ENCODE assay signal across 12 mouse cellular contexts in genomic region chr1:105440296-105440695, GRCm38 (mm10).
"Had no signal": no experiment of that assay in that cellular context is flagged by ENCODE, and none has a peak within 500 bp of the region (broad histone marks: within the 10 kb centered on the region; RNA-seq: fewer than 3 reads in every experiment).

No protein-coding gene starts in this region.

- ATAC-seq: lung, postnatal 0 days had no signal

- H3K4me3 ChIP-seq: layer of hippocampus, adult 2 months; limb, embryonic 10.5 days; liver, embryonic 15.5 days had no signal

- DNase-seq: kidney, adult 11 months; kidney, adult 9 months; kidney, postnatal 4 days; lung, adult 2 months; lung, postnatal 36 days had no signal

- H3K9ac ChIP-seq: liver, embryonic 15.5 days had no signal

- H3K27ac ChIP-seq: kidney, postnatal 0 days; layer of hippocampus, adult 2 months; limb, embryonic 10.5 days; liver, embryonic 15.5 days; stomach, postnatal 0 days had no signal

- H3K4me2 ChIP-seq: liver, embryonic 11.5 days; liver, embryonic 15.5 days had no signal

- H3K27me3 ChIP-seq: liver, embryonic 15.5 days had no signal

- H3K9me3 ChIP-seq: limb, embryonic 10.5 days; liver, embryonic 15.5 days had no signal

- H3K4me1 ChIP-seq: liver, embryonic 15.5 days had no signal

- H3K36me3 ChIP-seq: limb, embryonic 10.5 days; liver, embryonic 15.5 days had no signal
